Mouse (Mus musculus) neural tube, embryonic 13.5 days (tissue): ENCODE results near the gene BC048403. TPM values are rescaled to one million over a fixed set of nuclear protein-coding genes. Genes with fewer than 3 reads are reported as not detected.

Source experiments
- ATAC-seq: fragments of 200-750 bp; cut with Nextera tagmentation; 2 replicates; pipeline ENCODE4 v1.8.0; 2017; ENCODE audit warnings: low read depth, mild to moderate bottlenecking, moderate TSS enrichment, moderate library complexity
- H3K27ac ChIP-seq: fragments of 300-500 bp; sonication (generic); replicated peaks from 2 replicates; pipeline ENCODE4 v1.5.1; 2015; ENCODE audit warnings: moderate library complexity, mild to moderate bottlenecking, inconsistent platforms
- H3K27me3 ChIP-seq: fragments of 300-500 bp; sonication (generic); 2 replicates; pipeline ENCODE4 v1.6.1; 2015; ENCODE audit warnings: mild to moderate bottlenecking, inconsistent platforms
- H3K36me3 ChIP-seq: fragments of 300-500 bp; sonication (generic); 2 replicates; pipeline ENCODE4 v1.6.1; 2015; ENCODE audit warnings: mild to moderate bottlenecking, inconsistent platforms
- H3K4me1 ChIP-seq: fragments of 300-500 bp; sonication (generic); replicated peaks from 2 replicates; pipeline ENCODE4 v1.6.1; 2015; ENCODE audit warnings: inconsistent platforms
- H3K4me2 ChIP-seq: fragments of 300-500 bp; sonication (generic); 2 replicates; pipeline ENCODE4 v1.6.1; 2015; ENCODE audit warnings: inconsistent platforms, mild to moderate bottlenecking, moderate library complexity
- H3K4me3 ChIP-seq: fragments of 300-500 bp; sonication (generic); 2 replicates; pipeline ENCODE4 v1.5.1; 2015; ENCODE audit warnings: mild to moderate bottlenecking, inconsistent platforms
- H3K9ac ChIP-seq: fragments of 300-500 bp; sonication (generic); 2 replicates; pipeline ENCODE4 v1.6.1; 2015; ENCODE audit warnings: moderate library complexity, mild to moderate bottlenecking, inconsistent platforms
- H3K9me3 ChIP-seq: fragments of 300-500 bp; sonication (generic); 2 replicates; pipeline ENCODE4 v1.6.1; 2016; ENCODE audit warnings: inconsistent platforms
- WGBS: fragments of 180-500 bp; shearing (Covaris S2); methylation state at CpG from one replicate; pipeline ENCODE4 v1.1.7; 2015; 5-methylcytosine and 5-hydroxymethylcytosine counted together
- polyA plus RNA-seq: library from polyadenylated mRNA; unstranded; fragments of >200 nt; fragmentation: Nextera tagmentation; extraction: Ambion mirVana; gene quantifications from 2 replicates; pipeline ENCODE4 v1.2.1, GENCODE M21; 2015

BC048403 gene
- polyA plus RNA-seq, 1 experiment from 2014 or later, result 2.7 TPM

GRCm38 (mm10) chr10:121792661-121793060 is 52.9 kb downstream of the BC048403 start:
- no peak overlapping the region for H3K4me2 ChIP-seq
- no peaks in the 10 kb centered on the region for H3K9me3 ChIP-seq
- no peak overlapping the region for H3K27ac ChIP-seq
- peaks cover 59% of the 10 kb centered on the region for H3K36me3 ChIP-seq
- ATAC-seq, result no peak
- peaks cover 9% of the 10 kb centered on the region for H3K4me1 ChIP-seq
- WGBS, result 90% methylated on average over 17 of the region's 17 CpGs
- no peak overlapping the region for H3K9ac ChIP-seq
- no peaks in the 10 kb centered on the region for H3K27me3 ChIP-seq
- H3K4me3 ChIP-seq, result no peak overlapping the region

GRCm38 (mm10) chr10:121794486-121794885 is 54.7 kb downstream of the BC048403 start:
- H3K36me3 ChIP-seq, result peaks cover 62% of the 10 kb centered on the region
- H3K27ac ChIP-seq, result no peak overlapping the region
- no peak overlapping the region for H3K4me2 ChIP-seq
- H3K27me3 ChIP-seq, result no peaks in the 10 kb centered on the region
- no peak for ATAC-seq
- H3K4me1 ChIP-seq, result peaks cover 9% of the 10 kb centered on the region
- WGBS, result 91% methylated on average over 12 of the region's 12 CpGs
- H3K9ac ChIP-seq, result no peak overlapping the region
- H3K4me3 ChIP-seq, result no peak overlapping the region
- no peaks in the 10 kb centered on the region for H3K9me3 ChIP-seq

DNA sequence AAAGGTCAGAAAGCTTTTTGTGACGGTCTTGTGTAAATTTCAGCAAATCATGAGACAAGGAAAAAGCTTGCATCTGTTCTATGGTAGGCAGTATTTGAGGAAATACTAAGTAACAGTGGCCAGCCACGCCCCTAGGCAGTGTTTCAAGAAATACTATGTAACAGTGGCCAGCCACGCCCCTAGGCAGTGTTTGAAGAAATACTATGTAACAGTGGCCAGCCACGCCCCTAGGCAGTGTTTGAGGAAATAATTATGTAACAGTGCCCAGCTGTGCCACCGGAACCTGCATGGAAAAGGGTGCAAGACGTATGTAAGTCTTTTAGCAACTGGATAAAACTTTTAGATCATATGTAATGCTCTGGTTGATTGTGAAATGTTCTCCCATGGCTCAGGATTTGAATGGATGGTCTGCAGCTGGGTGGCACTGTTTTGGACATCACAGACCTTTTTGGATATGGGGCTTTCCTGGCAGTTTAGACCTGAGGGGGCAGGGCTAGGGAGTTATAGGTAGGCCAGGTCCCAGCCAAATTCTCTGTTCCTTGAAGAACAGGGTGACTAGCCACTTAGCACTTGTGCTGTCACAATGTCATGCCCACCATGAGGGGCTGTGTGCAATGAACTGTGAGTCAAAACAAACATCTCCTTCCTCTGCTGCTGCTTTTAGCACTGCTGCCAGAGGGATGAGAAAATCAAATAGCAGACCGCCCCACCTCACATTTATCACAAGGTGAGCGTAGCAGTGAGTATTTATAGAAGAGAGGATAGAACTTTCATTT is 56.5 kb downstream of the BC048403 start:
- H3K4me3 ChIP-seq, result no peak overlapping the region
- no peaks in the 10 kb centered on the region for H3K9me3 ChIP-seq
- 82% methylated on average over 8 of the region's 8 CpGs for WGBS
- no peak overlapping the region for H3K4me2 ChIP-seq
- peaks cover 79% of the 10 kb centered on the region for H3K36me3 ChIP-seq
- no peak overlapping the region for H3K27ac ChIP-seq
- H3K27me3 ChIP-seq, result no peaks in the 10 kb centered on the region
- H3K4me1 ChIP-seq, result no peaks in the 10 kb centered on the region
- no peak for ATAC-seq
- H3K9ac ChIP-seq, result no peak overlapping the region

DNA sequence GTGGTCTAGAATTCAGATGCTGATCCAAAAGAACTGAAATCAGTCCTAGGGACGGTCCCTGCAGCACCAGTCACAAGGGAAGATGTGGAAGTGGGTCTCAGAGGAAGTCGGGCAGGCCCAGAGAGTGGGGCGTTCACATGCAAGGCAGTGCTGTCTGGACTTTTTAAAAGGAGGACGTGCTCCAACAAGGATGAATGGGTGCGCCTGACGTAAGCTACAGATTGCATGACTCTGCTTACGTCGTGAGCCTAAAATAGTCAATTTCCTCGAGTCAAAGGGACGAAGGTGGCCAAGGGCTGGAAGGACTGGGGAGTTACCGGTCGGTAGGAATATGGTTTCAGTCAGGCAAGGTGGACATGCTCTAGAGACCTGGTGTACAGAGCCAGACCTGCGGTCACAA is 60.3 kb downstream of the BC048403 start:
- Histone ChIP-seq H3K9ac (no peak overlapping the region), H3K4me1 (no peaks in the 10 kb centered on the region), H3K27ac (no peak overlapping the region), H3K36me3 (peaks cover 83% of the 10 kb centered on the region), H3K4me2 (no peak overlapping the region), H3K27me3 (no peaks in the 10 kb centered on the region), H3K9me3 (no peaks in the 10 kb centered on the region), H3K4me3 (no peak overlapping the region)
- 93% methylated on average over 13 of the region's 13 CpGs for WGBS
- no peak for ATAC-seq

Other genes starting within 250 kb of the BC048403 start
- 28.9 and 36.3 TPM in 2 replicates for gene Tbk1, start 153.2 kb upstream of the BC048403 start, polyA plus RNA-seq
- gene Xpot, start 113.6 kb upstream of the BC048403 start, polyA plus RNA-seq, result 26.3 and 36.0 TPM in 2 replicates
- gene D930020B18Rik, start 98.3 kb upstream of the BC048403 start, polyA plus RNA-seq, result 0.20 TPM in 1 of 2 replicates, not detected in the other